Mouse (Mus musculus): ENCODE measurements around the gene Slc22a13. TPM values are rescaled to one million over a fixed set of nuclear protein-coding genes. Genes with fewer than 3 reads are reported as not detected.
"Not testable (repeated sequence)": the region's sequence is repeated elsewhere in the genome, so short reads cannot be mapped to it uniquely, and the experiment has no call there.

Slc22a13 gene
- polyA plus RNA-seq, 1 experiment from 2014 or later: not detected

DNA sequence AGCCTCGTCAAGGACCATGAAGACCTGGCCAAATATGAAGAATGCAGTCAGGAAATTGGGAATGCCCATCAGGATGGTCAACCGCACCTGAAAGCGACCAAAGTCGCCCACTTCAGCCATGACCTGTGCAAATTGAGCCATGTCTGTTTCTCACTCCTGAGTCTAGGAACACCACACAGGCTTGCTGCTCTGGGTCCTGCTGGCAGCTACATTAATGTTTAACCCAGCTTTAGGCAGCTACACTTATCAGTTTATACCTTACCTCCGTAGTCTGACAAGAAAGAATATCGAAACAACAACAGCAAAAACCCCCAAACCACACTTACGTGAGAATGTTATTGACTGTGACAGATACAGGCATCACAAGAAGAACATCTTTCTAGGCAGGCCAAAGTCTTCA lies 22.7 kb upstream of the Slc22a13 start:
- 0 out of 2 replicates have a peak, but pooled peaks cover 3% of the 10 kb centered on the region for H3K36me3 ChIP-seq
- 94% methylated on average over 7 of the region's 7 CpGs for WGBS
- no peaks in the 10 kb centered on the region for H3K4me1 ChIP-seq
- no peaks in the 10 kb centered on the region for H3K9me3 ChIP-seq
- no peaks in the 10 kb centered on the region for H3K27me3 ChIP-seq
- no peak for ATAC-seq (ENCODE audit: low FRiP score, low read depth)
- no peak overlapping the region for H3K9ac ChIP-seq (replicated peaks)
- no peak overlapping the region for H3K4me2 ChIP-seq (replicated peaks)
- H3K4me3 ChIP-seq: no peak overlapping the region
- H3K27ac ChIP-seq (replicated peaks): no peak overlapping the region

DNA sequence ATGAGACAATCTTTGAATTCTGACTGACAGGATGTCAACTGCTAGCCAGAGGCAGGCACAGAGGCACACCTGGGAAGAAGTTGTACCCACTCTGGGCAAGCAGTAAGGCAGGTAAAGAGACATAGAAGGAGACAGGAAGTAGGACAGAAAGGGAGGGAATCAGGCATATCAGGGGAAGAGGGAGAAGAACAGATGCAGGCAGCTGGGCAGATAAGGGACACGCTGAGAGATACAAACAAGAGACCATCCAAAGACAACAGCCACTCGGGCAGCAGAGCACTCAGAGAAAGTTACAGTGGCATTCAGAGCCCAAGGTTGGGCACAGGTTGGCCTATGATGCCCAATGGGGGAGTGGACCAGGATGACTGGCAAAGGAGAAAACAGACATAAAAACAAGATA lies 21.9 kb upstream of the Slc22a13 start:
- no peaks in the 10 kb centered on the region for H3K27me3 ChIP-seq
- H3K4me2 ChIP-seq (replicated peaks): no peak overlapping the region
- 0 out of 2 replicates have a peak, but pooled peaks cover 3% of the 10 kb centered on the region for H3K36me3 ChIP-seq
- no peak overlapping the region for H3K9ac ChIP-seq (replicated peaks)
- WGBS: 89% methylated on average over 2 of the region's 2 CpGs
- H3K4me3 ChIP-seq: no peak overlapping the region
- H3K4me1 ChIP-seq: no peaks in the 10 kb centered on the region
- no peaks in the 10 kb centered on the region for H3K9me3 ChIP-seq
- no peak for ATAC-seq (ENCODE audit: low FRiP score, low read depth)
- no peak overlapping the region for H3K27ac ChIP-seq (replicated peaks)

DNA sequence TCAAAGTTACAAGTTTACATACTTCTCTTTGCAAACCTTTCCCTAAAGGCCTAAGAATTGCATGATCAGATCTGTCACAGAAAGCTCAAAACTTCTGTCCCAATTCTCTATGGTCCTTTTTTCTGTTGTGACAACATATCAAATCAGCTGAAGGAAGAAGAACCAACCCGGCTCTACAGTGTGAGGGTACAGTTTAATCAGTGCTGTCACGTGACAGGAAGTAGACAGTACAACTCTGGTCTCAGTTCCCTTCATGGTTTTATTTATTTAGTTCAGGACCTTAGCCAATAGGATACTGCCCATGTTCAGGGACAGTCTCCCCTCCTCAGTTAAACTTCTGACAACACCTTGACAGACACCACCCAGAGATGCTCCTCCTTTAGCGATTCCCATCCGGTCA lies 11.4 kb upstream of the Slc22a13 start:
- no peak for ATAC-seq (ENCODE audit: low FRiP score, low read depth)
- no peaks in the 10 kb centered on the region for H3K9me3 ChIP-seq
- WGBS: 97% methylated on average over 4 of the region's 4 CpGs
- H3K36me3 ChIP-seq: peaks cover 8% of the 10 kb centered on the region
- no peak overlapping the region for H3K4me3 ChIP-seq
- no peaks in the 10 kb centered on the region for H3K27me3 ChIP-seq
- H3K4me1 ChIP-seq: no peaks in the 10 kb centered on the region
- H3K9ac ChIP-seq (replicated peaks): no peak overlapping the region
- H3K27ac ChIP-seq (replicated peaks): no peak overlapping the region
- H3K4me2 ChIP-seq (replicated peaks): no peak overlapping the region

DNA sequence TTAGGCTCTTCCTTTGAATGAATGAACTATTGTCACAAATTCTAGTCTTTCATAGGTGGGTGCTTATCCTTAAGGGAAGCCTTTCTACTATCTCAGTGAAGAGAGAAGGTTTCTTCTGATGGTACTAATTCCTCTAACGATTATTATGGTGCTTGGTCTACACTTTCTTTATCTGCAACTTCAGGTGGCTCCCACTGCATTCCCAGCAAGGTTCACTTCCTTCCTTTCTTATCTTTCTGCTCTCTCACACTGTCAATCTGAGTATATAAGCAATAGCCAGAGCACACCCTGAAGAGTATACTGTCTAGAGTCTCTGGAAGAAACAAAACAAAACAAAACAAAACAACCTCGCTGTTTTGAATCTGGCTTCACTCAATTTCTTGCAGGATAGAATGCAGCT lies 10.8 kb upstream of the Slc22a13 start:
- H3K4me1 ChIP-seq: no peaks in the 10 kb centered on the region
- WGBS: 91% methylated on average over 2 of the region's 2 CpGs
- H3K27me3 ChIP-seq: no peaks in the 10 kb centered on the region
- H3K27ac ChIP-seq (replicated peaks): no peak overlapping the region
- no peak for ATAC-seq (ENCODE audit: low FRiP score, low read depth)
- H3K9ac ChIP-seq (replicated peaks): no peak overlapping the region
- H3K36me3 ChIP-seq: peaks cover 4% of the 10 kb centered on the region
- no peaks in the 10 kb centered on the region for H3K9me3 ChIP-seq
- no peak overlapping the region for H3K4me3 ChIP-seq
- H3K4me2 ChIP-seq (replicated peaks): no peak overlapping the region

DNA sequence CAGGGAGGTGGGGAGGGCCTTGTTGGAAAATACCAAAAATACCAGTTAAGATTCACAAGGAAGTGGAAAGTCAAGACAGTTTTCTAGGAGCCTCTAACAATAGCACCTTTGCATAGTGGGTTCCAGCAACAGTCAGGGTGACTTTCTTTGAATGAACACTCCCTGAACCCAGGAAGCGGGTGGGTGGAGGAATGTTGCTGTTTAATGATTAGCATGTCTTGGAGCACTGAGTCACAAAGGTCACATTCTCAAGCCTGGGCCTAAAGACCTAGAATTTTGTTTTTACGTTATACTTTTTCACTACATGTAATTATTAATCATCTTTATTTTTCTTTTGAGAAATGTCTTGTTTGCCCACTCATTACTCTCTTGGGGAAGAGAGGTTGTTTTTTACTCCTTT lies 6.4 kb upstream of the Slc22a13 start:
- H3K4me2 ChIP-seq (replicated peaks); H3K4me1 ChIP-seq; H3K9me3 ChIP-seq; H3K4me3 ChIP-seq; H3K27ac ChIP-seq (replicated peaks); H3K36me3 ChIP-seq; H3K9ac ChIP-seq (replicated peaks); H3K27me3 ChIP-seq; ATAC-seq (ENCODE audit: low FRiP score, low read depth): not testable (repeated sequence)
- 90% methylated on average over 2 of the region's 2 CpGs for WGBS

DNA sequence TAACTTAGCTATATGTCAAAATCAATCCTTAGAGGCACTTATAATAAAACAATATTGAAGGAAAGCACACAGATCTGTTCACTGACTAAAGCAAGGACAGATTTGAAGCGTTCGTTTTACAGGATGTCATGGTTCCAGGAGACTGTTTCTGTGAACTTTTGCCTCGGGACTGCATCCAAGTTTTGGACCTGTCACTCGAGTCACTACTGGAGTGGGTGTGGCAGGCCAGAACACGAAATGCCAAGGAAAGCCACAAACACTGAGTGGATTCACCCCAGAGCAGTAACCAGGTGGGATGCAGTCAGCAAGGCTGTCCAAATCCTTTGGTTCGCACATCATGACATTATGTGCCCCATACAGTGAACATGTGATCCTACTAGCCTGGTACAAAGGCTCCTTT lies 5.7 kb upstream of the Slc22a13 start:
- H3K4me3 ChIP-seq: no peak overlapping the region
- no peak overlapping the region for H3K27ac ChIP-seq (replicated peaks)
- no peak overlapping the region for H3K4me2 ChIP-seq (replicated peaks)
- no peaks in the 10 kb centered on the region for H3K9me3 ChIP-seq
- H3K36me3 ChIP-seq: no peaks in the 10 kb centered on the region
- ATAC-seq (ENCODE audit: low FRiP score, low read depth): no peak
- H3K9ac ChIP-seq (replicated peaks): no peak overlapping the region
- no peaks in the 10 kb centered on the region for H3K4me1 ChIP-seq
- H3K27me3 ChIP-seq: no peaks in the 10 kb centered on the region
- WGBS: 92% methylated on average over 6 of the region's 6 CpGs

DNA sequence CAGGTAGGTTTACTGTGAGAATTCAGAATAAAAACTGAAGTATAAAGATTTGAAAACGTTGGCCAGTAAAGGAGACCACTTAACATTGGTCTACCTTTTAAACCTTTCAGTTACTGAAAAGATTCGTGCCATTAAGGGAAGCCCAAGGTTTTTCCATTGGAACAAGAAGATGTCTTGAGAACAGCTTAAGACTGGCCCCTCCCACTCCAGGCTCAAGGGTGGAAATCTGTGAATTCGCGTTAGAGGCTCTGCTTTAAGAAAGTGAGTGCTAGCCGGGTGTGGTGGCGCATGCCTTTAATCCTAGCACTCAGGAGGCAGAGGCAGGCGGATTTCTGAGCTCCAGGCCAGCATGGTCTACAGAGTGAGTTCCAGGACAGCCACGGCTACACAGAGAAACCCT lies 4.1 kb upstream of the Slc22a13 start:
- Histone ChIP-seq H3K9me3 (no peaks in the 10 kb centered on the region), H3K4me3 (no peak overlapping the region), H3K4me2 (replicated peaks) (no peak overlapping the region), H3K27me3 (no peaks in the 10 kb centered on the region), H3K27ac (replicated peaks) (no peak overlapping the region), H3K9ac (replicated peaks) (no peak overlapping the region), H3K36me3 (no peaks in the 10 kb centered on the region), H3K4me1 (no peaks in the 10 kb centered on the region)
- ATAC-seq (ENCODE audit: low FRiP score, low read depth): no peak
- 80% methylated on average over 8 of the region's 8 CpGs for WGBS

DNA sequence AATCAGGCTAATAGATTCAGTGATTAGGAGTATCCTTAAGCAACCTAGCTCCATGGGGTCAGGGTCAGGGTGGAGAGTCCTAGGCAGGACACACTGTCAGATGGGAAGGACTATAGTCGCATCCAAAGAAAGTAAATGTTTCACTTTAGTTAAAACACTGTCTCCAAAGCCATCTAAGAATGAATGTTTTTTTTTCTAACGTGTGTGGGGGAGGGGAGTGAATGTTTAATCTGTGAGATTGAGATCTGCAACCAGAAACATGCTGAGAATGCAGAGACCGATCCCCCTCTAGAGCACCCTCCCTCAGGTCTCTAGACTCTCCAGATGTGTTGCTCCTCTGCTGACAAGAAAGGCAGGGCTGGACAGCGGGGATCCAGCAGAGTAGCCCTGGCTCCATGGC lies 1.8 kb downstream of the Slc22a13 start:
- no peaks in the 10 kb centered on the region for H3K36me3 ChIP-seq
- no peaks in the 10 kb centered on the region for H3K4me1 ChIP-seq
- H3K9ac ChIP-seq (replicated peaks): no peak overlapping the region
- no peak overlapping the region for H3K4me3 ChIP-seq
- no peaks in the 10 kb centered on the region for H3K27me3 ChIP-seq
- H3K9me3 ChIP-seq: 0 out of 2 replicates have a peak, but pooled peaks cover 6% of the 10 kb centered on the region
- 76% methylated on average over 4 of the region's 4 CpGs for WGBS
- no peak overlapping the region for H3K4me2 ChIP-seq (replicated peaks)
- H3K27ac ChIP-seq (replicated peaks): no peak overlapping the region
- no peak for ATAC-seq (ENCODE audit: low FRiP score, low read depth)

DNA sequence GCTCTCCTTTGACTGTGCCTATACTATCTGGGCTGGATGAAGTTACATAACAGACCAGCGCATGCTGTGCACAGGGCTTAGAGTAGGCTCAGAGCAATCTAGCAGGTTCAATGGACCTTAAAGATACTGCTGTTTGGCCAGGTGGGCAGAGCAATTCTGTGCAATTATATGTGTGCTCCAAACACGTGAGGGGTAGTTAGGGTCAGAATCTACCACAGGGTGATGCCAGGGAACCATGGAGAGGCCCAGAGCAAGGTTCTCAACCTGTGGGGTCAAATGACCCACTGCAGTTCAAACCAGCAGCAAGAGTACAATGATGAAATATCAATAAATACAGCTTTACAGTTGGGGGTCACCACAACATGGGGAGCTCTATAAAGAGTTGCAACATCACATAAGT lies 2.2 kb downstream of the Slc22a13 start:
- H3K4me2 ChIP-seq (replicated peaks): no peak overlapping the region
- H3K4me1 ChIP-seq: no peaks in the 10 kb centered on the region
- H3K9me3 ChIP-seq: 0 out of 2 replicates have a peak, but pooled peaks cover 6% of the 10 kb centered on the region
- H3K27me3 ChIP-seq: no peaks in the 10 kb centered on the region
- no peak overlapping the region for H3K4me3 ChIP-seq
- no peaks in the 10 kb centered on the region for H3K36me3 ChIP-seq
- H3K9ac ChIP-seq (replicated peaks): no peak overlapping the region
- WGBS: 90% methylated on average over 2 of the region's 2 CpGs
- ATAC-seq (ENCODE audit: low FRiP score, low read depth): no peak
- no peak overlapping the region for H3K27ac ChIP-seq (replicated peaks)

DNA sequence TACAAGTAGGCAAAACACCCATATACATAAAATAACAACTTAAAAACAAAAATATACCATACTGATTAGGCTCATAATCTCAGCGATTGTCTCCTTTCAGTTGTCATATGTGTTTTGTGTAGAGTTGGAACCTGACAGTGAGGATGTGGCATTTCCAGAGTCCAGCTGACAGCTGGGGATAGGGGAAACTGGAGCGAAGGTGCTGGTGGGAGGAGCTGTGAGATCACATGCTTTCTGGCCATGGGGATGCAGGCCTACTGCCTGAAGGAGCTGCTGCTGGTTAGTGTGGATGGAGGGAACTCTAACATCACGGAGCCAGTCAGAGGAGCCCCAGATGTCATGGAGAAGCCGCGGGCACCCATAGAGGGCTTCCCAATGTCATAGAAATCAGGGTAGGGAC lies 3.1 kb downstream of the Slc22a13 start:
- Histone ChIP-seq H3K36me3 (no peaks in the 10 kb centered on the region), H3K27ac (replicated peaks) (no peak overlapping the region), H3K4me3 (no peak overlapping the region), H3K9me3 (0 out of 2 replicates have a peak, but pooled peaks cover 6% of the 10 kb centered on the region), H3K4me2 (replicated peaks) (no peak overlapping the region), H3K4me1 (no peaks in the 10 kb centered on the region), H3K9ac (replicated peaks) (no peak overlapping the region), H3K27me3 (no peaks in the 10 kb centered on the region)
- 88% methylated on average over 5 of the region's 5 CpGs for WGBS
- ATAC-seq (ENCODE audit: low FRiP score, low read depth): no peak

DNA sequence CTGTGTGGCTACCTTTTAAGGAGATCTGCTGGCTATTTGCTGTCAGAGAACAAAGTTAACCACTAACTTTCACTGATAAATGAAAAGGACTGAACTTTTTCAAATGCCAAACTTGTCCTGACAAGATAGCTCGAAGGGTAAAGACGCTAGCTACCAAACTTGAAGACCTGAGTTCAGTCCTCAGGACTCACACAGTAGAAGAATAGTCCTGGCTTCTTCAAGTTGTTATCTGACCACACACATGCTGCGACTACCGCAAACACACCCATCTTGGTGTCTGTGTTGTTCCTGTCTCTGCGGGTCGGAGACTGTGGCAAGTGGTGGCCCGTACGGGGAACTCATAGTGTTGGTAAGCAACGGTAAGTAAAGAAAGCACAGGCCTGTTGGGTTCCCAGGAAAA lies 5.3 kb downstream of the Slc22a13 start:
- H3K4me2 ChIP-seq (replicated peaks): no peak overlapping the region
- no peaks in the 10 kb centered on the region for H3K27me3 ChIP-seq
- H3K4me1 ChIP-seq: no peaks in the 10 kb centered on the region
- no peak overlapping the region for H3K4me3 ChIP-seq
- 94% methylated on average over 9 of the region's 9 CpGs for WGBS
- ATAC-seq (ENCODE audit: low FRiP score, low read depth): no peak
- no peak overlapping the region for H3K27ac ChIP-seq (replicated peaks)
- 0 out of 2 replicates have a peak, but pooled peaks cover 6% of the 10 kb centered on the region for H3K9me3 ChIP-seq
- no peaks in the 10 kb centered on the region for H3K36me3 ChIP-seq
- H3K9ac ChIP-seq (replicated peaks): no peak overlapping the region

DNA sequence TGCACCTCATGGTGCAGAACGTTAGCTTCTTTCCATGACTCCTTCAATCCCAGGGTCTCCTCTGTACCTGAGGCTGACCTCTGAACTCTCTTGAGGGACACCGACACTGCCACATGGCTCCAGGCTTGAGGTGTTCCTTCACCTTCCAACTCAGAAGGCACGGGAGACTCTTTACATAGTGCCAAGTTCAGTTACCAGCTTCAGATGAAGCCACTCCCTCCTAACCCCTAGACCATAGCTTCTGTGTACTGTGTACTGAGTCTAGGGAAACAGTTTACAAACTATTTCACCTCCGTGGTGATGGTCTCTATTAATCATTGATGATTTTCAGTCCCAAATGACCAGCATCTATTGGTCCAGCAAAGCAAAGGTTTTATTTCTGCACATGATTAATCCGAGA lies 7.2 kb downstream of the Slc22a13 start:
- no peak overlapping the region for H3K27ac ChIP-seq (replicated peaks)
- H3K9ac ChIP-seq (replicated peaks): no peak overlapping the region
- H3K4me1 ChIP-seq: no peaks in the 10 kb centered on the region
- H3K9me3 ChIP-seq: 0 out of 2 replicates have a peak, but pooled peaks cover 6% of the 10 kb centered on the region
- no peak overlapping the region for H3K4me2 ChIP-seq (replicated peaks)
- WGBS: 86% methylated on average over 5 of the region's 5 CpGs
- H3K36me3 ChIP-seq: no peaks in the 10 kb centered on the region
- no peaks in the 10 kb centered on the region for H3K27me3 ChIP-seq
- ATAC-seq (ENCODE audit: low FRiP score, low read depth): no peak
- no peak overlapping the region for H3K4me3 ChIP-seq

DNA sequence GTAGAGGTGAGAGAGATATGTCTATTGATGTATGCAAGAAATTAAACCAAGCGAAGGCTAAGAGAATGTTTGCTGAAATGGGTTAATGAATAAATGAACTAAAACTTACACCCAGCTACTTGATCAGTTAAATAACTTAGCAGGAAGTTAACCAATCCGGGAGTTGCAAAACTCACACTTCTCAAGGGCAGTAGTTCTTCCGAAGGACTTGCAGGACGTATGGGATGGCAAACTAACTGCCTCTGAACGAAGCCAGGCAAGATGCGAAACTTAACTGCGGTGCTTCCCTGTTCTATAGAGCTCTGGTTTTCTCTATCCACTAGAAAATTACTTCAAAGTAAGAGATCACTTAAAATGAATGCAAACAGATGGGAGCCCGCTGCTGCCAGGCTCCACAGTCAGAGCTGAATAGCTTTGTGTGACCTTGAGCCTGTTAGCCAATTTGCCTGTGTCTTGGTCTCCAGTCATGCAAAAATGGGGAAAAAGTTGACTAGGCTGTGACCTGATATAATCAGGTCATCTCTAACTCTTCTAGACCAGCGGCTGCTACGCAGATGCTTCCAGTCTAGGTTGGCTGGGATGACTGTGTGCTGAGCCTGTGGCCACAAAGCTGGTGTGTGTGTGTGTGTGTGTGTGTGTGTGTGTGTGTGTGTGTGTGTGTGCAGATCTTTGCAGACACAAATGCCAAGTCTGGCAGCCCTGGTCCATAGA lies 9.6 kb downstream of the Slc22a13 start:
- Histone ChIP-seq H3K4me3 (no peak overlapping the region), H3K4me1 (no peaks in the 10 kb centered on the region), H3K27me3 (no peaks in the 10 kb centered on the region), H3K9me3 (0 out of 2 replicates have a peak, but pooled peaks cover 6% of the 10 kb centered on the region), H3K9ac (replicated peaks) (no peak overlapping the region), H3K27ac (replicated peaks) (no peak overlapping the region), H3K36me3 (no peaks in the 10 kb centered on the region), H3K4me2 (replicated peaks) (no peak overlapping the region)
- 78% methylated on average over 10 of the region's 10 CpGs for WGBS
- ATAC-seq (ENCODE audit: low FRiP score, low read depth): no peak

Data from midbrain, embryonic 12.5 days (tissue).